In the genomic region with DNA sequence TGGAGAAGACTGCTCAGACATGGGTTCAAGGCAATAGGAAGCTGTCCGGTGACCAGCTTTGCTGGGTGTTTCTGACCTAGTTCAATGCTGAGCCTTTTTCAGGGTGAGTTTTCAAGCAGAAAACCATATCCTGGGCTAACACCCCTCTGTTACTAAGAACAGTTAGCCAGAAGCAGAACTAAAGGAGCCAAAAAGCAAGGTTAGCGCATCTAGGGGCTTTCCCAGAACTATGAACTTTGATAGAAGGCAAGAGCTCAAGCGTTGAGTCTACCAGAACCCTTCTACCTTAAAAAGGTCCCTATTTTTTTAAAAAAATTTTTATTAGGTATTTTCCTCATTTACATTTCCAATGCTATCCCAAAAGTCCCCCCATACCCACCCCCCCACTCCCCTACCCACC, we compare ENCODE assay signal across 29 mouse cellular contexts. TPM values are rescaled to one million over a fixed set of nuclear protein-coding genes. Genes with fewer than 3 reads are reported as not detected.
A peak's percentile ranks its signal among the peaks of the same experiment; 100 is the strongest.
DNase-seq lines count a peak whose midpoint lies in the region; ATAC-seq lines count a peak whose summit lies in the region.
"Had no signal": no experiment of that assay in that cellular context is flagged by ENCODE, and none has a peak within 500 bp of the region (broad histone marks: within the 10 kb centered on the region; RNA-seq: fewer than 3 reads in every experiment).

No protein-coding gene starts in this region.

- no peak for ATAC-seq in CD4-positive, CD25-positive, alpha-beta regulatory T cell, adult 4 months
- ATAC-seq in neutrophil, adult 5-6 weeks (ENCODE audit: extremely low read depth, insufficient number of reproducible peaks, low FRiP score, poor library complexity, severe bottlenecking), result peak; percentile 66
- ATAC-seq: forebrain, embryonic 14.5 days; forebrain, postnatal 0 days; hindbrain, postnatal 0 days had no signal

- peak; percentile 30 for DNase-seq in CD4-positive, CD25-positive, alpha-beta regulatory T cell, adult 2 months (ENCODE audit: low read depth, low spot score)
- peak; percentile 52 to 68 for DNase-seq in spleen, postnatal 36 days (ENCODE audit: low spot score in 2 of 2)
- DNase-seq in spleen, postnatal 14 days (ENCODE audit: low spot score in 2 of 2), result no peak
- DNase-seq in layer of hippocampus, adult 9-10 months (ENCODE audit: low spot score), result no peak
- DNase-seq in lung, postnatal 4 days, result no peak
- DNase-seq: adrenal gland, adult 2 months; adrenal gland, postnatal 14 days; cerebellum, adult 11 months; cerebellum, adult 2 months; cerebellum, adult 9-11 months; cerebellum, postnatal 25 days; forebrain, postnatal 0 days; gastrocnemius, adult 2 months; gastrocnemius, postnatal 14 days; heart, adult 18-20 months; heart, postnatal 14 days; heart, postnatal 4 days had no signal

RNA-seq across cellular contexts. Expression of gene Adipoq, which starts 5.4 kb away (rescaled TPM):
- polyA plus RNA-seq in CD4-positive, CD25-positive, alpha-beta regulatory T cell, adult 4 months (2017; shearing (Covaris generic)), result not detected
- not detected in 2 replicates for total RNA-seq in neutrophil, adult 5-6 weeks (2017)
- total RNA-seq: common myeloid progenitor, adult 5-6 weeks; hindbrain, postnatal 0 days; MEL had no signal
- polyA plus RNA-seq: C2C12; embryonic facial prominence, embryonic 12.5 days; forebrain, embryonic 11.5 days; forebrain, embryonic 14.5 days; forebrain, postnatal 0 days; heart, embryonic 16.5 days; hindbrain, embryonic 11.5 days; hindbrain, embryonic 14.5 days; hindbrain, postnatal 0 days had no signal

RNA-seq across cellular contexts. Expression of gene Rfc4, which starts 13.4 kb away (rescaled TPM):
- 10 to 100 TPM; 38.4 to 51.1 TPM for polyA plus RNA-seq in CD4-positive, CD25-positive, alpha-beta regulatory T cell, adult 4 months (2017; shearing (Covaris generic))
- total RNA-seq in neutrophil, adult 5-6 weeks (2017), result 6.8 and 7.1 TPM in 2 replicates
- polyA plus RNA-seq: adrenal gland, adult 2 months had no signal

RNA-seq across cellular contexts. Expression of gene Eif4a2, which starts 33.7 kb away (rescaled TPM):
- 100 to 1,000 TPM; 558 to 662 TPM for polyA plus RNA-seq in CD4-positive, CD25-positive, alpha-beta regulatory T cell, adult 4 months (2017; shearing (Covaris generic))
- 1,840 and 1,846 TPM in 2 replicates for total RNA-seq in neutrophil, adult 5-6 weeks (2017)

Comparison
In these comparisons a context has a peak if more than half of its experiments do, and no peak if none do; other contexts are left out.
1. DNase-seq: peak in CD4-positive, CD25-positive, alpha-beta regulatory T cell, adult 2 months (single experiment) and spleen, postnatal 36 days (2 of 2); none in spleen, postnatal 14 days (0 of 2), layer of hippocampus, adult 9-10 months (single experiment) and lung, postnatal 4 days (0 of 2).